Mouse (Mus musculus) kidney, adult 10 weeks (tissue): ENCODE measurements around the gene 5330417C22Rik. TPM values are rescaled to one million over a fixed set of nuclear protein-coding genes. Genes with fewer than 3 reads are reported as not detected.

ENCODE experiments used
- polyA plus RNA-seq: library from polyadenylated mRNA; stranded (reverse); fragments of 350-450 nt; fragmentation: Illumina TruSeq; extraction: RNeasy Lipid Tissue Mini Kit (QIAGEN cat#74804); gene quantifications from one replicate; pipeline ENCODE4 v1.2.3, GENCODE M21; 2014; ENCODE audit warnings: low read depth, low replicate concordance

5330417C22Rik gene
- 0.12 TPM for polyA plus RNA-seq

GRCm38 (mm10) chr3:108536517-108537260 lies at the start of gene 5330417C22Rik:
5330417C22Rik (minus strand) TSS chr3:108536536.

DNA sequence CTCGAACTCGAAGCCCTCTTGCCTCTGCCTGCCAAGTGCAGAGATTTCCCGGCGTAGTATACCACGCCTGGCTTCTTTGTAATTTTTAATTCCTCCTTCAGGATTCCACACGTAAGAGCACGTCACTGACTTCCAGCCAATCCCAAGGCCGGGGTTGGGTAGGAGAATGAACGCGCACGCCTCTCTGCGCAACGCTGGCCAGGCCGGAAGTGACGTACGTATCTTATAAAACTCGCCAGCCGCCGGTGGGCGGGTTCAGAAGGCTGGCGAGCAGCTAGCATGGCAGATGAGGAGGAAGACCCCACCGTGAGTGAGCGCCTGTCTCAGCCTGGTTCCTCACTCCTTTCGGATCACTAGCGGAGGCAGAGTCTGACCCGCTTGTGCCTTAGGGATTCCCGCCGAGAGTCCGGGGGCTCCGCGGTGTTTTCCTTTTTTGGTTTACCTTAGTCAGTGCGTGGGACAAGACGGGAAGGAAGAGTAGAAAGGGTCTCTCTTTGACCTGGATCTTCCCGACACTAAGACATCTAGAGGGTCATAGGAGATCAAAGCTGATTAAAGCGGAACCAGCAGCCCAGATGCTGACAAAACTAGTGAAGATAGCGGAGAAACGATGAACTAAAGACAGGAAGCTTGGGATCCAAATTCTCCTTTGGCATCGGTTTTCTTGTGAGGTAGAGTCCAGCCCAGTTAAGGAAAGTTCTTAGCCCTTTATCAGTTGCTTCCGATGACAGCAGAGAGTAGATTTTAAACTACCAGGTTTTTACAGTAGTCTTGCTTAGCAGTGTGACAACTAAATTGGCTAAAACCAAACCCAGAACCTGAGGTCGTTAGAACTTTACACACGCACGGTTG lies 35.3 kb upstream of the 5330417C22Rik start, which contains the start of gene Taf13:
Gene Taf13, plus strand, starts transcription at position 256 of the 852 bp plus-strand sequence.

DNA sequence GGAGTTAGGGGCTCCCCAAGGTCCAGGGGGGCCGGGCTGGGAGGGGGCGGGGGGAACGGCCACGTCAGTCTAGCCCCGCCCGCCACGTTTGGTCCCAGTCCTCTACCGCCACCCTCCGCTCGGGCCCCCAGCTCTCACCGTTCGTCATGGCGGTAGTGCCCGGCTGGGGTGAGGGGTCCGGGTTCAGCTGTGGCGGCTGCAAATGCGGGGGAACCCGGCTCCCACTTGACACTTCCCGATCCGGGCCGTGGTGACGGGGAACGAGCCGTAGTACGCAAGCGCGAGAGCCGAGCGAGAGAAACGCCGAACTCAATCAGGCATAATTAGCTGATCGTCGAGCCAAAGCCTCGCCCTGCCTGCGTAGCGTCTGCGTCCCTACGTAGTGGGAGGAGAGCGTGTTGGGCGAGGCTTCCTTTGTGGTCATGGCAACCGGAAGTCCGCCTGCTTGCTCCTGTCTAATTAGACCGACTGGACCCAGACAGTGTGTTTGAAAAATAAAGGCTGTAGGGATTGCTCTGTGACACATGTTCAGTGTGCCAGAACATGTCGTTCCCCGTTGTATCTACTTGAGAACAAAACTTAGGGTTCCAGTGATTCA lies 25.9 kb upstream of the 5330417C22Rik start, which contains the start of gene Tmem167b:
Gene Tmem167b, minus strand, starts transcription at position 334 of the 598 bp plus-strand sequence.

GRCm38 (mm10) chr3:108533951-108534350 lies 2.4 kb downstream of the 5330417C22Rik start, which contains the start of gene 1700013F07Rik:
1700013F07Rik (plus strand) TSS chr3:108534150.

GRCm38 (mm10) chr3:108444698-108445365 lies 91.5 kb downstream of the 5330417C22Rik start, which contains the start of gene Sars:
Sars (minus strand) TSS chr3:108445209.

GRCm38 (mm10) chr3:108414857-108415830 lies 121.2 kb downstream of the 5330417C22Rik start, which contains the start of gene Celsr2:
Celsr2 (minus strand) TSS chr3:108415552.

Other genes with a start within 250 kb of the 5330417C22Rik start
- gene Mybphl, start 171.6 kb downstream of the 5330417C22Rik start, polyA plus RNA-seq = not detected
- not detected for gene Psrc1, start 152.7 kb downstream of the 5330417C22Rik start, polyA plus RNA-seq
- 2.6 TPM for gene Celsr2, start 121.0 kb downstream of the 5330417C22Rik start, polyA plus RNA-seq
- gene Sars, start 91.3 kb downstream of the 5330417C22Rik start, polyA plus RNA-seq = 19.5 TPM
- not detected for gene 1700013F07Rik, start 2.4 kb downstream of the 5330417C22Rik start, polyA plus RNA-seq
- gene Tmem167b, start 25.9 kb upstream of the 5330417C22Rik start, polyA plus RNA-seq = 78.3 TPM
- gene Taf13, start 35.2 kb upstream of the 5330417C22Rik start, polyA plus RNA-seq = 85.3 TPM
- gene Wdr47, start 54.7 kb upstream of the 5330417C22Rik start, polyA plus RNA-seq = 29.6 TPM
- 53.2 TPM for gene Clcc1, start 117.4 kb upstream of the 5330417C22Rik start, polyA plus RNA-seq
- gene Gpsm2, start 185.8 kb upstream of the 5330417C22Rik start, polyA plus RNA-seq = 3.5 TPM
- gene Aknad1, start 203.1 kb upstream of the 5330417C22Rik start, polyA plus RNA-seq = not detected